Mouse (Mus musculus) right cerebral cortex, postnatal 10 days (tissue): ENCODE data around the gene Nadsyn1.

Experiments used
- DNase-seq, 2 experiments: peaks; one replicate each; pipeline ENCODE4 v3.0.0; 2021; ENCODE audit warnings: low spot score in 2 of 2

Gene Nadsyn1

DNA sequence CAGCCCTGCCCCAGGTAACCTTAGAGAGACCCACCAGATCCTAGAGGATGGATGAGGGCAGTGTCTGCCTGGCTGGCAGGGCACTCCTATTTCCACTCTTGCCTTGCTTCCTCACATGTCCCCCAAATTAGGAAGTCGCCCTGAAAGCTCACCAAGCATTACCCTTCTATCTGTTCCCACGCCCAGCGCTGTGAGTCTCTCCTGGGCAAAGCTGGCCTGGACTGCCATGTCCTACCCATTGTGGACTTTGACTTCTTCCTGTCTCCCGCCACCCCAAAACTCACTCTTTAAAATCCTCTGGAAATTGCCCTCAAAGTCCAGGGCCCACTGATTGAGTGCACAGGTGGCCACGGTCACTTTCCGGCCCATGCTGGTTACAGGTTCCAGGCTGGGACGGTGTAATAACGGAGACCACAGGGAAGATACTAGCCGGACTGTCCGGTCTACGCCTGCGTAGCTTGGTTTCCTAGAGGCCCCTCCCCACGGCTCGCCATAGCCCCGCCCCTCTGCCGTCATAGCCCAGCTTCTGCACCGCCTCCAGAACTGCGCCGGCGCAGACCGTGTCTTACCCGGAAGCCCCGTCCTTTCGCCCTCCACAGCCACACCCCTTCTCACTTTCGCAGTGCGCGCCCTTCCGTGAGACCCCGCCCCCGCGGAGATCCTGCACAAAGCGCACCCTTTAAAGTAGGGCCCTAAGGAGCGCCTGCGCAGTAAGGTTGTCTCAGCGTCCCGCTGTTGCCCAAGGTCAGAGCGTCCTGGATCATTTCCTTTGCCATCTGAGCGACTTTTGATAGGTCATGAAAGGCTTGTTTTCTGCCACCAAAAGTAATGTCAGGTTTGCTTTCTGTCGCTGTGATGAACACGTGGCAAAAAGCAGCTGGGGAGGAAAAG, at the start of gene Nadsyn1, which contains the start of gene Dhcr7:
TSS of gene Nadsyn1 (minus strand) at position 475 of the 891 bp plus-strand sequence.
TSS of gene Dhcr7 (plus strand) at position 771 of the 891 bp plus-strand sequence.
- peak; percentile 99 to 100 for DNase-seq

DNA sequence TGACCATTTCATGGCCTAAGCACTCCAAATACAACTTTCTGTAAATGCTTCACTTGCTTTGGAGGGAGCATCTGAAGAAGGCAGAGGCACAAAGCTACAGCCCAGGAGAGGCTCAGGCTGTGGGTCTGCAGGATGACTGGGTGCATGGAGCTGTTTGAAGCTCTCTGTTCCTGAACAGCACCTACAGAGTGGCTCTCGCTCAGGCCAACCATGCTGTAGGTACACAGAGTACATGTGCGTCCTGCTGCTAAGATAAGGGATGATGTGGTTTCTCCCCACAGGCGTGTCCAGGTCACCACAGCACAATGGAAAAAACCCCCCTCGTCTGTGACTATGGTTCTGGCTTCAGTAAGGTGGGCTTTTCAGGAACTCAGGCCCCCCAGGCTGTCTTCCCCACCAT, 46.2 kb upstream of the Nadsyn1 start:
- DNase-seq: no peak

DNA sequence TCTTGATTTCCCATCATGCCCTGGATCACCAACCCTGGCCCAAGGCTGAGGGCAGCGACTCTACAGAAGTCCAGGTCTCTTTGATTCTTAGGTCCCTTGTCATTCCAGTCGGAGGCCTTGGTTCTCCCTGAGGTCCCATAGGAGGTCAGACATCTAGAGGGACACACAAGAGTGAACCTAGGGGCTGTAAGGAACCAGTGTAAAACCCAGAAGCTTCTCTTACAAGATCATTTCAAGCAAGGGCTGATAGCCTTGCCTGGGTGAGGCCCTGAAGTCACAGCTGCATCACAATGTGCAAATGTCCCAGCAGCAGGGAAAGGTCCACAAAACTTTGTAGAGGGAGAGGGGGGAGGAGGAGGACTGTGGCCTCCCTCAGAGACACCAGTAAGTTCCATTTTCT, 43.9 kb upstream of the Nadsyn1 start, which contains the start of gene Gm498:
TSS of gene Gm498 (plus strand) at position 301 of the 400 bp plus-strand sequence.
- no peak for DNase-seq

DNA sequence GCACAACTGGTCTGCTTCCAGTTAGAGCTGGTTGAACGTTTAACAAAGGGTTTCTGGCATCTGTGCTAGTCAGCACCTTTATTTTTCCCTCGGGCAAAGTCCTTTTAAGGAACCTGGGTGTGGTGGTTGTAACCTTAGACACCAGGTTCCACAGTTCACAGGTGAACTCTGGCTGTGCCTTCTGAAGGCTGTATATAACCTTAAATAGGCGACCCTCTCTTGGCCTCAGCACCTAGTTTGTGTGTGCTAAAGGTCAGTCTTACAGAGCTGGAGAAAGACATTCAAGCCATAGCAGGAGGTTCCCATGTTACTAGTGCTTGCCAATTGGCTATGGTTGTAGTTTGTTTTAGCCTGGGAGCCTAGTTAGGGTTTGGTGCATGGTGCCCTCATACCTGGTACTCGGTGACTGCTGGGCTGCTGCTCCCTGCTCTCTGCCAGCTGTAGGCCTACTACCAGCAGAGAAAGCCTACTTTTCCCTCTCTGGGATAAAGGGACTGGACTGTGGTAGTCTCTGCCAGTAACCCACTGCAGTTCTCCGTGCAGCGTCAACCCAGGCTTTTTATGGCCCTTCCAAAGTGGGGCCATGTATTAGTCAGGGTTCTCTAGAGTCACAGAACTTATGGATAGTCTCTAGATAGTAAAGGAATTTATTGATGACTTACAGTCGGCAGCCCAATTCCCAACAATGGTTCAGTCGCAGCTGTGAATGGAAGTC, 26.3 kb upstream of the Nadsyn1 start:
- DNase-seq: no peak

DNA sequence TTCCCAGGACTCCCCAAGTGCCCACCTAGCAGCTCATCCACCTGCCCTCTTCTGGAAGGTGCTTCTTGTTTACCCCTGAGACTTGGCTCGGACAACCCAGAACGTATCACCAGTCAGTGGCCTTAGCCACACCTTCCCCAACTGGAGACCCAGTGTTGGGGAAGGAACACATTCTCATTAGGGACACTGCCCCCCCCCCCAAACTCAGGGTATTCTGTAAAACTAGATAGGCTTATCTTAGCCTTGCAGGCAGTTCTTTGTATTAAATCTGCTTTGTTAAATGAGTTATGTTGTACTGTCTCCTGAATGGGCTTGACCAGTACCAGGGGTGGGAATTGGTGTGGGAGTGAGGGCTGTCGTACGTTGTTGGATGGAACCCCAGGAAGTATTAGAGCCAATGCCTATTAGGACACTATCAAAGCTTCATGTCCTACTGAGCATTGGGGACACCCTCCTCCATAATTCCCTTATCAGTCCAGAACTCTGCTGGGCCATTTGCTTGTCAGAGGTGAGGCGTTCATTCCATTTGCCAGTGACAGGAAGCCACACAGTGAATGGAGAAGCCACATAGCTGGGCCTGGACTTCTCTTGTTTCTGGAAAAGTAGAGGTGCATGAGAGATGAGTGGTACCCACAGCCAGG, 25.6 kb upstream of the Nadsyn1 start:
- no peak for DNase-seq

DNA sequence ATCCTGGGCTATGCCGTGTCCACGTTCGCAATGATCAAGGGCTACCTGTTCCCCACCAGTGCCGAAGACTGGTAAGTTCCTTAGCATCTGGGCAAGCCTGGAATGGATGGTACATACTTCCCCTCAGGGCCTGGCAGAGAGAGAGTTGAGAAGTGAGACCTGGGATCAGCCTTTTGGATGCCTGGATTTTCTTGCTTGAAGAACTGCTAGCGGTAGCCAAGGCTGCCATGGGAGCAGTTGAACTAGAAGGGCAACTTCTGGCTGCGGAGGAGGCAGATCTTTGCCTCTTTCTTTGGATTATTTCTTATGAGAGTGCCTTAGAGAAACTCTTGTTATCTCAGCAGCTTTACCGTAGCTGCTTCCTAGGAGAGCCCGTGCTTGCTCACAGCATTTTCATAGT, 18.7 kb upstream of the Nadsyn1 start:
- DNase-seq: no peak

DNA sequence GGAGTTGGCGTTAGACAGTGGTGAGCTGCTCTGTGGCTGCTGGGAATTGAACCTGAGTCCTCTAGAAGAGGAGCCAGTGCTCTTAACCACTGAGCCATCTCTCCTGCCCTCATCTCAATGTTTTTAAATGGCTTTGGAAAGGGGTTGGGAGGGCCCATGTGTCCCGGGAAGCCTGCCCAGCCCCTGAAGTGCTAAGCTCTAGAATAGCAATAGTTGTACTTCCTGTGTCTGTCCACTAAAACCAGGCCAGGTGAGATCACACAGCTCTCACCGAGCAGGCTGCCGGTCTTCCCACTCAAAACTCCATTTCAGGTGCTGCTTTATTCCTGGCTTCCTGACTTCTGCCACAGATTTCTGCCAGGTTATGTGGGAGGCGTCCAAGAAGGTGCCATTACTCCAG, 17.5 kb upstream of the Nadsyn1 start:
- DNase-seq: no peak

DNA sequence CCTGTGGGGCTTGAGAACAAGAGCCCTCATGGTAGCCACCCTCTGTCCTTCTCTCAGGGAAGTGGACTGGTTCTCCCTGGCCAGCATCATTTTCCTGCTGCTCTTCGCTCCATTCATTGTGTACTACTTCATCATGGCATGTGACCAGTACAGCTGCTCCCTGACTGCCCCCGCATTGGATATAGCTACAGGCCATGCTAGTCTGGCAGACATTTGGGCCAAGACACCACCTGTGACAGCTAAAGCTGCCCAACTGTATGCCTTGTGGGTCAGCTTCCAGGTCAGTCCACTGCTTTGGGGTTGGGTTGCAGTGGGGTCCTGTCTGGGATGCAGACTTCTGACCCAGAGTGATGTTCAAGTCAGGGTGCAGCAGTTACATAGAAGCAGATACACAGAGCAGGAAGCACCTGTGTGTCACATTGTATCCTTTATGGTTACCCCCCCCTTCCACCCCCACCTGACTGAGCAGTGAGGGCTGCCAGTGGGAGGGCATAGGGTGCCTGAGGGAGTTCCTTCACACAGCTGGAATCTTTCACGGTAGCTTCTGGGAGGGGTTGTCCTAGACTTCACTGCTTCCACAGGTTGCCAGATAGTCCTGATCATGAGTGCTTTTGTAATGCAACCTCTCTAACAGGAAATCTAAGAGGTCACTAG, 15.2 kb upstream of the Nadsyn1 start:
- no peak for DNase-seq

DNA sequence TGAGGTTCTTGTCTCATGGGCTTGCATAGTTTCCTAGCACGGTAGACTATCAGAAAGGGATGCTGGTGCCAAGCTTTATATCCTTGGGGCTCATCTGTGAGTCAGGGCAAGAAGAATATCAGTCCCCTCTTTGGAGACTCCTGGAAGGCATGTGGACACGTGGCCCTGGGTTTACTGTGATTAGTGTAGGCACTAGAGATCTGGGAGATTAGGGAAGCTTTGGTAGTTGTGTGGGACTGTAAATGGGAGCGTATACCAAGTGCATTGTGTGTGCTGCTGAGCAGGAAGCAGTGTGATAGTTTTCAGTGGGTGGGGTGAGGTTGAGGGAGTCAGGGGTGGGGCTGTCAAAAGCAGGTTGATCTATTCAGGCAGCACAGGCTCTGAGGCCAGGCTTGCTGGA, 12.3 kb upstream of the Nadsyn1 start:
- no peak for DNase-seq

DNA sequence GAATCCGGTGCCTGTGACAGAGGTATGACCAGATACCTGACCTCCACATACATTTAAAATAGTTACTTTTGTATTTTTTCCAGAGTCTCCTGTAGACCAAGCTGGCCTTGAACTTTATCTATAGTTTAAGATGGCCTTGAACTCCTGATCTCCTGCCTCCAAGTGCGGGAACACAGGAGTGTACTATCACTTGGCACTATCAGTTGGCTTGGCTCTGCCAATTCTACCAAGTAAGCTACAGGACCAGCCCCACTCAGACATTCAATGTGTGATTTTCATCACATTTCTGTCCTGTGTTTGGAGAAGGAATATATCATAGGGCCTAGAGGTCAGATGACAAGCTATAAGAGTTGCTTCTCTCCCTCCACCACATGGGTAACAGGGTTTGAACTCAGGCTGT, 11.7 kb upstream of the Nadsyn1 start:
- DNase-seq: no peak

DNA sequence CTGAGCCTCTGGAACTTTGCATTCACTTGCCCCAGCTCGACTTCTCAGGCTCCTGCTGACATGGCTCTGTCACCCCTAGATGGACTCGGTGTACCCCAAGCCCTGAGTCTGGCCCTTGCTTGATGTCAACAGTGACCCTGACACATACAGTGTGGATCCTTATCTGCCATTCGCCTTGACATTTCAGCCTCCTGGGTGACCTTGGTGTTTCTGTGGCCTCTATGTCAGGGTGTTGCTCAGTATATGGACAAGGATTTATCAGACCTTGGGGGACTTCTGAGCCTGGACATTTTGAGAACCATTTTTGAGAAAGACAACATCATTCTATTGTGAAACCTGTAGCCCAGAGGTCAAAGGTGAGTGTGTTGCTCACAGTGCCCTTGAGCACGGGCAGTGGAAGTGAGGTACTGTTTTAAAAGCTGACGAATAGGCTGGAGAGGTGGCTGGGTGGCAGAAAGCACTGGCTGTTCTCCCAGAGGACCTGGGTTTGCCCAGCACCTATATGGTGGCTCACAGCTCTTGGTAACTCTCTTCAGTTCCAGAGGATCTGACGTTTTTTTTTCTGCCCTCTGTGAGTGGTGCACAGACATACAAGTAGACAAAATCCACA, 11.0 kb upstream of the Nadsyn1 start:
- DNase-seq: no peak

DNA sequence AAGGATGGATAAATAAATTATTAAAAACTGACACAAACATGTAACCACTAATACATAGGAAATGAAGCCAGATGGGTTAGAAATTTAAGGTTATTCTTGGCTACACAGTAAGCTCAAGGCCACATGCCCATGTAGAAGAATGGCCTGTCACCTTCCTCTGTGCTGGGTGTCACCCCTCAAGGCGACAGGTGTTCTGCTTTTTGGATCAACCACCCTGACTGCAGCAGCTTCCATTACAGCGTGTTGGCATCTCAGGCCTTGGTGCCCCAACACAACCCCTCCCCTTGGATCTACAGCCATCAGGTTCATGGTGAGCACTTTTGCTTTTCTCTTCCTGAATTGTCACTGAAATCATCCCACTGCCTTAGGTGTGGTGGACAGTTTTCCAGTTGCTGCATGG, 10.0 kb upstream of the Nadsyn1 start:
- no peak for DNase-seq

DNA sequence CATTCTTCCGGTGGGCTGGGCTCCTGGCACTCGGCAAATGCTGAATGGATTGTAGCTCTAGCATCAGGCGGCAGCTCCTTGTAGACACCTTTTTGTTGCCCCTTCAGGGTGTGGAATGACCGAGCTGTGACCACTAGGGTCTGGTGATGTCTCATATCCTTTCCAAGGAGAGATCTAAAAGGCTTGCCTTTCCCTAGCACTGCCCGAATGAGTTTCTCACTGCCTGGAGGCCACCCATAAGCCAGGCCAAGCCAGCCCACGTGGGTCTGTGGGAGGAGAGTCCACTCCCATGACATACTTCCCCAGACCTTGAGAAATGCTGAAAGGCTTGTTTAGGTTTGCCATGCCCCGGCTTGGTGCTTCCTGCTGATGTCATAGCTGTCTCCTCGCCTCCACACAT, 9.5 kb upstream of the Nadsyn1 start:
- DNase-seq: no peak

DNA sequence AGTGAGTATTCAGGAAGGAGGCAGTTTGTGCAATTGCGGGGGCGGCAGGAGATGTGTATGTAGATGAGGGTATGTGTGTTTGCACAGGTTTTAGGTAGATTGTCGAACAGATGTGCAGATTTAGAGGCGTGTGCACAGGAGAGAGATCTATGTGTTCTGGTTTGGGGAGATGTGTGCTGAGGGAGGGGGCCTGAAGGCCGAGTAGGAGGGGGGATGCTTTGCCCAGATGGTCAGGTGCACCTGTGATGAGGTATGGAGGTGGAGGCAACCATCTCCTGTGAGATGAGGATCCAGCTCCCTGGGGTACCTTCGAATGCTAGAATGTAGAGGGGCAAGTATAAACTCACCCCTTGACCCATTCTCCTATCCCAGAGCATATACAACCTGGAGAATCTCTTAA, 7.8 kb upstream of the Nadsyn1 start:
- DNase-seq: no peak

DNA sequence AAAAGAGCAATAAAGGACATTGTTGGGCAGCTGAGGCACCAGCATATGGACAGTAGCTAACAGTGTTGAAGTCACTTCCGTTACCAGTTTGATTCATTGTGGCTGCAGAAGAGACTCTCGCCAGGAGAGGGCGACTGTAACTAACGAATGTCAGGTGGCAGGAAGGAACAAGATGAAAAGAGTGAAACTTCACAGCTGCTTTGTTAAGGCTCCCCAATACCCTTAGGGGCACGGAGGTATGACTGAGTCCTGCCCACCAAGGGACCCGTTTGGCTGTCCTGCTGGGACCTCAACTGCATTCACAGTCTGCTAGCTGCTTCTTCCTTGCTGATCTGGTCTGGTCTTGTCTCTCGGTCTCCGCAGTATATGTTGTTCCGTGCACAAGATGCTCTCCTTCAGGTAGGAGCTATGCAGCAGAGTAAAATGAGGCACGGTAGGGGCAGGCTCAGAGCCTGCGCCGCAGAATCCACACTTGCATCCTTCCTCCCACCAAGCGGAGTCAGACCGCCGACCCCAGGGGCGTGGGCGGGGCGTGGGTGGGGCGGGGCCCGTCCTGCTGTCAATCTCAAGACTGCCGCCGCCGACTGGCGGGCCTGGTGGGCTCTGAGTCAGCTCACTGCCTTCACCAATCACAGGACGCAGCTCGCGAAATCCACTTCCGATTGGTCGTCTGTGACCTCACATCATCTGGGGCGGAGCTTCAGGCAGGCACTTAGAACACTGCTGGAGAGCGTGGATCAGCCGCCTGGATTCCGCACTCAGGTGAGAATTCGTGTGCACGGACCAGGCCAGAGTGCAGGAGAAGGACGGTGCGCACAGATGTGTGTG, 7.1 kb upstream of the Nadsyn1 start:
- peak; percentile 98 to 99 for DNase-seq

DNA sequence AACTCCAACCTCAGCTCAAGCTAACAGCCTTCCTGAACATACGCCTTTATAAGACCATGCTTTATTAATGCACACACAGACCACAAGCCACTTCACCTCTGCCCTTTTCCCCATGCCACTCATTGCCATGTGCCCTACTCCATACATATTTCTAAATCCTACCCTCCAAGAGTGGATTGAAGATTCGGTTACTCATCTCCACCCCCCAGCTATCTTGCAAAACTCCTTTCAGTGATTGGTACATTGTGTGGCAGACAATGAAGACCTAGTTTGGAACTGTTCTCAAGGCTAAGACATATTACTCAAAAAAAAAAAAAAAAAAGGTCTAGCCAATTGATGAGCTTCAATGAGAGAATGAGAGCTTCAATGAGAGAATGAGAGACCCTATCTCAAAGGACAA, 4.3 kb upstream of the Nadsyn1 start:
- no peak for DNase-seq

DNA sequence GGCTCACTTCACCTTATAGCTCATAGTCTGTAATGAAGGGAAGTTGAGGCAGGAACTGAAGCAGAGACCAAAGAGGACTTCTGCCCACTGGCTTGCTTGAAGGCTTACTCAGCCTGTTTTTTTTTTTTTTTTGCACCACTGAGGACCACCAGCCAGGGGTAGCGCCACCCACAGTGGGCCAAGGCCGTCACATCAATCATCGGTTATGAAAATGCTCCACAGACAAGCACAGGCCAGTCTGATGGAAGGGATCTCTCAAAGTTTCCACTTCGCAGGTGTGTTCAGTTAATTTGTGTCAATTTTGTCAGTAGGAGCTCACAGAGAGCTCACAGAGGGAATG, 587 bp upstream of the Nadsyn1 start:
- no peak for DNase-seq

DNA sequence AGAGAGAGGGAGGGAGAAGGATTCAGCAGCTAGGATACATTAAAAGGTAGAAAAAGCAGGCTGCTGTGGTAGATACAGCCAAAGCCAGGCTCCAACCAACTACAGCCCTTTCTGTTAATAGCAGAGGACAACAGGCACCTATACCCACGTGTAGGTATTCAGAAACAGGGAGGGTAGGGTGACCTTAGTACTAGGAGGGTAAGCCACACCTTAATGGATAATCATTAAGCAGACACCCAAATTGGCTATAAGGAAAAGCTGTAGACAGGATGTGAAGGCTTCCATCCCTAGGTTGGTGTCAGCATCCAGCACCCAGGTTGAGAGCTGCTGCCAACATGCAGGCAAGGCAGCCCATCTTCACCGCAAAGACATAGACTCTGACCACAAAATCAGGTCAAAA, 1.4 kb downstream of the Nadsyn1 start:
- DNase-seq: no peak

DNA sequence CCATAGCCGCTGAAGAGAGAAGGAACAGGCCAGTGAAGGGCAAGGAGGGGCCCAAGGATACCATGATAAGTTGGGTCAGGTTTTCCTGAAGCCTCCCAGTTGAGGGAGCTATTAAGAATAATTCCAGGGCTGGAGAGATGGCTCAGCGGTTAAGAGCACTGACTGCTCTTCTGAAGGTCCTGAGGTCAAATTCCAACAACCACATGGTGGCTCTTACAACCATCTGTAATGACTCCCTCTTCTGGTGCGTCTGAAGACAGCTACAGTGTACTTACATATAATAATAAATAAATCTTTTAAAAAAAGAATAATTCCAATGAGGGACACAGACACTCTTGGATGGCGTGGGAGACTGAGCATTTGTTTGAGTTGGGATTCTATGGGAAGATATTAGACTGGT, 3.4 kb downstream of the Nadsyn1 start:
- DNase-seq: no peak

DNA sequence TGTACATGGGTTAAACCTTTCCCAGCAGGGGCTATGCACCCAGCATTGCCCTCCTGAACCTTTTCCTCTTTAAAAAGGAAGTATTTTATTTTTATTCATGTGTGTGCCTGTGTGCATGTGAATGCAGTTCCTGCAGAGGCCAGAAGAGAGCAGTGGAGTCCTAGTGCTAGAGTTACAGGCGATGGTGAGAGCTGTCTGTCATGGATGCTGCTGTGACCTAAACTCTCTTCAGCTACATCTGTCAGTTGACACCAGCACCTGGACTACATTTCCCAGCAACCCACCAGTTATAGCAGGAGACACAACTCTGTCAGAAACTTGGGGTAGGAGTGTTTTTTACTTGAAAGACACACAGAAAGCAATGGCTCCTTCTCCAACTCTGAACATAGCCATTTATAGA, 13.7 kb downstream of the Nadsyn1 start:
- DNase-seq: no peak

DNA sequence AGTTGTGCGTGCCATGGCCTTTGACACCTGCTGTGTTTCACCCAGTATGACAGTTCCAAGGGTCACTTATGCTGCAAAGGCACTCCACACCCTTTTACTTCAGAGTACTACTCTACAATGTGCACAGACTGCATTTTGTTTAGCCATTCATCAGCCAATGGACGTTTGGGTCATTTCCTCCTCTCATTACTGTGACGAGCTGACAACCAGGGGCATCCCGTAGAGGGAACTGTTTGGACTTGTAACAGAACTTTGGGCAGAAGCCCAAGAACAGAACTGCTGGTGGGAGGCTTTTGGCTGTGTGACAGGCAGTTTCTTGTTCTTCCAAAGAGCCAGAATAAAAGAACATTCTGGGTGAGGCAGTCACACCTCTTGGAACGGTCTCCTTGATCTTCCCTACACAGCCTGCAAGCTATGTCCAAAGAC, 17.4 kb downstream of the Nadsyn1 start:
- DNase-seq: peak; percentile 57 to 60
